Mouse (Mus musculus) lung, postnatal 36 days (tissue): Measurements from ENCODE around the gene Prkg1.

ENCODE experiments used
- DNase-seq: peaks from one replicate; pipeline ENCODE4 v3.0.0; 2022; ENCODE audit warnings: mixed read lengths

Prkg1 gene

GRCm38 (mm10) chr19:31764801-31765340, at the start of gene Prkg1:
TSS of gene Prkg1 (minus strand) at chr19:31765033.
- no peak for DNase-seq

GRCm38 (mm10) chr19:31813087-31813486, 48.3 kb upstream of the Prkg1 start:
- DNase-seq: no peak

- DNase-seq: peak; percentile 51
Measured at GRCm38 (mm10) chr19:31811371-31811770, 46.5 kb upstream of the Prkg1 start.

- no peak for DNase-seq
Measured at GRCm38 (mm10) chr19:31805391-31805790, 40.6 kb upstream of the Prkg1 start.

GRCm38 (mm10) chr19:31795485-31796046, 30.7 kb upstream of the Prkg1 start:
- no peak for DNase-seq

- DNase-seq: no peak
Measured at GRCm38 (mm10) chr19:31791724-31792123, 26.9 kb upstream of the Prkg1 start.

GRCm38 (mm10) chr19:31781521-31782018, 16.7 kb upstream of the Prkg1 start:
- no peak for DNase-seq

- DNase-seq: no peak
Measured at GRCm38 (mm10) chr19:31781077-31781476, 16.2 kb upstream of the Prkg1 start.

- DNase-seq: no peak
Measured at GRCm38 (mm10) chr19:31780222-31780621, 15.4 kb upstream of the Prkg1 start.

GRCm38 (mm10) chr19:31779021-31779420, 14.2 kb upstream of the Prkg1 start:
- DNase-seq: no peak

- no peak for DNase-seq
Measured at GRCm38 (mm10) chr19:31767004-31767403, 2.2 kb upstream of the Prkg1 start.

- DNase-seq: no peak
Measured at GRCm38 (mm10) chr19:31765451-31765850, 618 bp upstream of the Prkg1 start.

- DNase-seq: peak; percentile 65
Measured at GRCm38 (mm10) chr19:31763951-31764800, 657 bp downstream of the Prkg1 start.

GRCm38 (mm10) chr19:31763246-31763821, 1.5 kb downstream of the Prkg1 start:
- DNase-seq: no peak

GRCm38 (mm10) chr19:31762411-31763245, 2.2 kb downstream of the Prkg1 start:
- peak; percentile 80 for DNase-seq

GRCm38 (mm10) chr19:31759855-31760254, 5.0 kb downstream of the Prkg1 start:
- DNase-seq: no peak

GRCm38 (mm10) chr19:31755929-31756792, 8.7 kb downstream of the Prkg1 start:
- peak; percentile 86 for DNase-seq

- no peak for DNase-seq
Measured at GRCm38 (mm10) chr19:31754642-31755287, 10.1 kb downstream of the Prkg1 start.

- DNase-seq: peak; percentile 64
Measured at GRCm38 (mm10) chr19:31750976-31751676, 13.7 kb downstream of the Prkg1 start.

GRCm38 (mm10) chr19:31746635-31747034, 18.2 kb downstream of the Prkg1 start:
- peak; percentile 72 for DNase-seq
